Mouse (Mus musculus): ENCODE measurements around the gene Itgae. TPM values are rescaled to one million over a fixed set of nuclear protein-coding genes. Genes with fewer than 3 reads are reported as not detected.
A peak's percentile ranks its signal among the peaks of the same experiment; 100 is the strongest.

Gene Itgae
- polyA plus RNA-seq, 1 experiment from 2014 or later, result 0.24 TPM

DNA sequence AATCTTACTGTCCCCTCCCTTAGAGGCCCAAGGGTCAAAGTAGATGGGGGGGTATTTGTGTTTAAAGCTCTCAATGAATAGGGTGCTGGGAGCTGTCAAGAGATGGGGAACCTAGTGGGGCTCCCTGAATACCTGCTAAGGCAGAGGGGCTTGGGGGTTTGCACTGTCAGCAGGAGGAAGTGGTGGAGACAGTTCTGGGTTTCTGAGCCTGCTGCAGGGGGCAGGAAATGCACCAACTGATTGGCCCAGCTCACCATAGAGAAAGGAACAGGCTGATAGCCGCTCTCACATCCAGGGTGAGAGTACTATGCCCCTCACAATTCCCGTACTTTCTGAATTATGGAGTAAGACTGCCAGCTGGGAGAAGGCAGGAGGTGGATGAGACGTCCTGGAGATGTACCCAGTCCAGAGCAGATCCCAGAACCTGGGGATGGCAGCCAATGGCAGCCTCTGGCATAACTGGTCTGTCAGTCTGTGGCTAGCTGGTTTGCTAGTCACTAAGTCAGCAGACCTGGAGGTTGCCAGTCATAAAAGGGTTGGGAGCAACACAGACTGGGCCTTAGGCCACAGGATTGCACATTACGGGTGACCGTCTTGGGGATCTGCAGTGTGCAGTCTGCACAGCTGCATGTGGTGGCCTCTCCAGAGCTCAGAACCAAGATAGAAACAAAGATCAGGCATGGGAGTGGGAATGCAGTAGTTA lies 18.0 kb downstream of the Itgae start:
- no peak for ATAC-seq (ENCODE audit: low FRiP score, low TSS enrichment)
- Histone ChIP-seq H3K9me3 (ENCODE audit: low read length) (no peaks in the 10 kb centered on the region), H3K4me2 (replicated peaks; ENCODE audit: low read depth, low read length) (no peak overlapping the region), H3K36me3 (ENCODE audit: insufficient read depth, low read length) (no peaks in the 10 kb centered on the region), H3K4me3 (ENCODE audit: low read length) (no peak overlapping the region), H3K9ac (replicated peaks; ENCODE audit: low read length) (no peak overlapping the region), H3K27ac (ENCODE audit: low read length) (no peak overlapping the region), H3K4me1 (ENCODE audit: insufficient read depth, low read length) (no peaks in the 10 kb centered on the region), H3K27me3 (ENCODE audit: insufficient read depth, low read length) (no peaks in the 10 kb centered on the region)
- 74% methylated on average over 5 of the region's 5 CpGs for WGBS

DNA sequence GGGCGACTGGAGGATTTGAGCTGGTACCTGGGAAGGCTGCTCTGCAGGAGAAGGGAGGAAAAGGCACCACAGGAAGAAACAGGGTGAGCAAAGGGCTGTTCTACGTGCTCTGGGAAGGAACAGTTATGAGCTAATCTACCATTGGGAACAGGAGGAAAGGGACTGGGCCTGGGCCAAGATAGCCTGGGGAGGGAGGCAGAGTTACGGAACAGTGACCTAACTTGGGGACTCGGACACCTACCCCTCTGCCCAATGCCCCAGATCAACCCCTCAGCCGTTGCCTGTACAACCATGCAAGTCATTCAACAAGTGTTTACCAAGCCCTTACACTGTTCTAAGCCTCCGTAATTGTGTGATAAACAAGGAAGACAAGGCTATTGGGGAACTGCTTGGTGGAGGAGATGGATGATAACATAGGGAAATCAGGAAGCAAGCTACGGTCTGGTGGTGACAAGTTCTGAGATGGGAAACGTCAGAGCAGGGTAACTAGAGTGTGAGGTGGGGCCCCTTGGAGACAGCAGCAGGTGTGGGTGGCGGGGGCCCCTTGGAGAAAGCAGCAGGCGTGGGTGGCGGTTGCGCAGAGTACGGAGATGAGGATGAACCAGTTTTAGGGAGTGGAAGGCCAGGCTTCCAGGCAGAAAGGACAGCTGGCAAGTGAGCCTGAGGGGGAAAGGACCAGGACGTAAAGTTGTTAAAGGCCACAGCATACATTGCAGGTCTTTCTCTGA lies 18.7 kb downstream of the Itgae start:
- peak; percentile 15; the same call in 1 of the 2 replicates for ATAC-seq (ENCODE audit: low FRiP score, low TSS enrichment)
- no peak overlapping the region for H3K9ac ChIP-seq (replicated peaks; ENCODE audit: low read length)
- no peak overlapping the region for H3K4me2 ChIP-seq (replicated peaks; ENCODE audit: low read depth, low read length)

DNA sequence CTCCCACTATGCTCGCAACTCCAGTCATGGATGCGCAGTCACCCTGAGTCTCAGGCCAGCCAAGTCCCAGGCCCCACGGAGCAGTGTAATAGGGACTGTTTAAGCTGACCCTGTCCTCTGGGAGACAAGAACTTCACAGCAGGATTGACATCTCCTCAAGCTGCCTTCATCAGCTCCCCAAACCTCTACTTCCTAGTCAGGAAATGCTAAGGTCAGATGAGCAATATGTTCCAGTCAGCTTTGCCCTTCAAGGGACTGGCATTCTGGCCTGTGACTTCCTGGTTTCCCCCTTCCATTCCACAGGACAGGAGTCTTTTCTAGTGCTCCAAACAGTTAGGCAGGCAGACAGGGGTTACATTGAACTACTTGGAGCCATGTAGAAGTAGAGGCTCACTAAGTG lies 19.6 kb downstream of the Itgae start:
- Histone ChIP-seq H3K4me1 (ENCODE audit: insufficient read depth, low read length) (no peaks in the 10 kb centered on the region), H3K4me3 (ENCODE audit: low read length) (no peak overlapping the region), H3K9me3 (ENCODE audit: low read length) (no peaks in the 10 kb centered on the region), H3K9ac (replicated peaks; ENCODE audit: low read length) (no peak overlapping the region), H3K27ac (ENCODE audit: low read length) (no peak overlapping the region), H3K36me3 (ENCODE audit: insufficient read depth, low read length) (no peaks in the 10 kb centered on the region), H3K4me2 (replicated peaks; ENCODE audit: low read depth, low read length) (no peak overlapping the region), H3K27me3 (ENCODE audit: insufficient read depth, low read length) (no peaks in the 10 kb centered on the region)
- 80% methylated on average over 3 of the region's 3 CpGs for WGBS
- no peak for ATAC-seq (ENCODE audit: low FRiP score, low TSS enrichment)

More for the DNA sequence above, 18.7 kb downstream of the Itgae start:
- H3K27ac ChIP-seq (ENCODE audit: low read length), result no peak overlapping the region
- no peaks in the 10 kb centered on the region for H3K27me3 ChIP-seq (ENCODE audit: insufficient read depth, low read length)
- WGBS, result 75% methylated on average over 14 of the region's 14 CpGs
- H3K36me3 ChIP-seq (ENCODE audit: insufficient read depth, low read length), result no peaks in the 10 kb centered on the region
- no peak overlapping the region for H3K4me3 ChIP-seq (ENCODE audit: low read length)
- no peaks in the 10 kb centered on the region for H3K4me1 ChIP-seq (ENCODE audit: insufficient read depth, low read length)
- no peaks in the 10 kb centered on the region for H3K9me3 ChIP-seq (ENCODE audit: low read length)

DNA sequence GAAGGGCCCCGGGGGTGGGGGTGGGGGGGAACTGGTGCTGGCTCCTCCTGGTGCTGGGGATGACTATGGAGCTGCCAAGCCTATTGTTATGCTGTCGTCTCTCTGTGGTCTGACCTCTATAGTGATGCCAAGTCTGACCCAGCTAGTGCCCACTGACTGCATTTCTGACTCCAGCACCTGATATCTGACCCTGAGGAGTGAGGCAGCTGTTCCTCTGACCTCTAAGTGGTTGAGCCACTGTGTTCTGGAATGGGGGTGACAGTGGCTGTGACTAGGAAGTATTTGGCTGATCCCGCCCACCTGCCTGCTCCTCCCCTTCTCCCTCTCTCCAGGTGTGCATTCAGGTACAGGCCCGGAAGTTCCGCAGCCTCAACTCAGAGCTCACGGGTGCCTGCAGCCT lies 21.0 kb downstream of the Itgae start:
- WGBS, result 70% methylated on average over 6 of the region's 6 CpGs
- ATAC-seq (ENCODE audit: low FRiP score, low TSS enrichment), result no peak

DNA sequence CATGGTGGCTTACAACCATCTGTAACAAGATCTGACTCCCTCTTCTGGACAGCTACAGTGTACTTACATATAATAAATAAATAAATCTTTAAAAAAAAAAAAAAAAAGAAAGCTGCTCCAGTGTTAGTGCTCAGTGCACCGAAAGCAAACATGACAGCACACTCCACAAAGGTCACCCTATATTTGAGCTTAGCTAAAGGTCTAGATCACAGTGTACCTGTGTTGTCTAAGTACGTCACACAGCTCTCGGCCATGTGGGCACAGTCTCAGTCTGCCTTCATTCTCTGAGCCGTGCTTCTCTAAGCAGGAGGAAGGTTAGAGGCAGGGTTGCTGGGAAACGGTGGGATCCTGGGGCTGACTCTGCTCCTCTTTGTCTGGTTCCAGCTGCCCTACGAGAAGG lies 36.1 kb downstream of the Itgae start:
- Histone ChIP-seq H3K9ac (replicated peaks; ENCODE audit: low read length) (no peak overlapping the region), H3K27ac (ENCODE audit: low read length) (no peak overlapping the region), H3K4me1 (ENCODE audit: insufficient read depth, low read length) (no peaks in the 10 kb centered on the region), H3K9me3 (ENCODE audit: low read length) (no peaks in the 10 kb centered on the region), H3K27me3 (ENCODE audit: insufficient read depth, low read length) (no peaks in the 10 kb centered on the region), H3K4me2 (replicated peaks; ENCODE audit: low read depth, low read length) (no peak overlapping the region), H3K4me3 (ENCODE audit: low read length) (no peak overlapping the region), H3K36me3 (ENCODE audit: insufficient read depth, low read length) (peaks cover 17% of the 10 kb centered on the region; the same call in 1 of the 2 replicates)
- ATAC-seq (ENCODE audit: low FRiP score, low TSS enrichment), result no peak
- 95% methylated on average over 6 of the region's 6 CpGs for WGBS

More for the DNA sequence above, 21.0 kb downstream of the Itgae start:
- no peaks in the 10 kb centered on the region for H3K36me3 ChIP-seq (ENCODE audit: insufficient read depth, low read length)
- no peak overlapping the region for H3K4me2 ChIP-seq (replicated peaks; ENCODE audit: low read depth, low read length)
- no peaks in the 10 kb centered on the region for H3K9me3 ChIP-seq (ENCODE audit: low read length)
- no peaks in the 10 kb centered on the region for H3K27me3 ChIP-seq (ENCODE audit: insufficient read depth, low read length)
- H3K27ac ChIP-seq (ENCODE audit: low read length), result no peak overlapping the region
- no peak overlapping the region for H3K4me3 ChIP-seq (ENCODE audit: low read length)
- H3K9ac ChIP-seq (replicated peaks; ENCODE audit: low read length), result no peak overlapping the region
- no peaks in the 10 kb centered on the region for H3K4me1 ChIP-seq (ENCODE audit: insufficient read depth, low read length)

DNA sequence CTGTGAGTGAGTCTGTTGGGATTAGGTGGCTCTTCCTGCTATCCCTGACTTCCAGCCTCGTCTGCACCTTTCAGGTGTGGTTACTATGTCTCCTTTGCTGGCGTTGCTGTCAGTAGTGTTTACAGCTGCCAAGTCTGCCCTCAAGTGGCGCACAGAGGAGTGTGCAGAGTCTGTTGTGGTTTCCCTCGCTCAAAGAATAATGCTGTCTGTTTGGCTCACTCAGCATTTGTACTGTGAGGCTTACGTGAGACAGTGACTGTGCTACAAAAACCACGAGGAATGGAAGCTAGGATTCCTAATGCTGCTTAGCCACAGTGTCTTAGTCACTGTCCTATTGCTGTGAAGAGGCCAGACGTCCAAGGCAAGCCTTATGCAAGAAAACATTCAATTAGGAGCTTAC lies 40.6 kb downstream of the Itgae start:
- no peak overlapping the region for H3K4me3 ChIP-seq (ENCODE audit: low read length)
- peaks cover 18% of the 10 kb centered on the region for H3K4me1 ChIP-seq (ENCODE audit: insufficient read depth, low read length)
- no peak overlapping the region for H3K27ac ChIP-seq (ENCODE audit: low read length)
- H3K4me2 ChIP-seq (replicated peaks; ENCODE audit: low read depth, low read length), result no peak overlapping the region
- H3K27me3 ChIP-seq (ENCODE audit: insufficient read depth, low read length), result no peaks in the 10 kb centered on the region
- ATAC-seq (ENCODE audit: low FRiP score, low TSS enrichment), result no peak
- H3K9me3 ChIP-seq (ENCODE audit: low read length), result no peaks in the 10 kb centered on the region
- WGBS, result 78% methylated on average over 7 of the region's 7 CpGs
- no peak overlapping the region for H3K9ac ChIP-seq (replicated peaks; ENCODE audit: low read length)
- peaks cover 34% of the 10 kb centered on the region for H3K36me3 ChIP-seq (ENCODE audit: insufficient read depth, low read length)

DNA sequence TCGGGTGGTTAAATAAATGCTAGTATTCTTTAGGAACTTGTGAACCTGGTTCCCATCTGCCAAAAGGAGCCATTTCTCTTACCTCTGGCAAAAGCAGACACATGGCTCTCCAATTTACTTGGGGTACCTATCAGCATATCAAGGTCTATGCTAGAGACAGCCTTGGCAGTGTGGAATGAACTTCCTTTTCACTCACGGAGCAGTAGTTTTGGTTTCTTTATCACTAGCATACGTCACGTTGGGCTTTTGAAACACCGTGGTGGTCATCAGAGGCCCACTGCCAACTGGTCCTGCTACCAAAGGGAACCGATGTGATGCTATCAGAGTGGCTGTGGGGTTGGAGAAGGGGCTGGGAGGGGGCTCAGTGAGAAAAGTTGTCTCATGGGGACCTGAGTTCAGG lies 42.6 kb downstream of the Itgae start:
- Histone ChIP-seq H3K27me3 (ENCODE audit: insufficient read depth, low read length) (no peaks in the 10 kb centered on the region), H3K9me3 (ENCODE audit: low read length) (no peaks in the 10 kb centered on the region), H3K4me2 (replicated peaks; ENCODE audit: low read depth, low read length) (no peak overlapping the region), H3K36me3 (ENCODE audit: insufficient read depth, low read length) (peaks cover 34% of the 10 kb centered on the region), H3K27ac (ENCODE audit: low read length) (no peak overlapping the region), H3K9ac (replicated peaks; ENCODE audit: low read length) (no peak overlapping the region), H3K4me1 (ENCODE audit: insufficient read depth, low read length) (peaks cover 32% of the 10 kb centered on the region), H3K4me3 (ENCODE audit: low read length) (no peak overlapping the region)
- no peak for ATAC-seq (ENCODE audit: low FRiP score, low TSS enrichment)
- 95% methylated on average over 6 of the region's 6 CpGs for WGBS

DNA sequence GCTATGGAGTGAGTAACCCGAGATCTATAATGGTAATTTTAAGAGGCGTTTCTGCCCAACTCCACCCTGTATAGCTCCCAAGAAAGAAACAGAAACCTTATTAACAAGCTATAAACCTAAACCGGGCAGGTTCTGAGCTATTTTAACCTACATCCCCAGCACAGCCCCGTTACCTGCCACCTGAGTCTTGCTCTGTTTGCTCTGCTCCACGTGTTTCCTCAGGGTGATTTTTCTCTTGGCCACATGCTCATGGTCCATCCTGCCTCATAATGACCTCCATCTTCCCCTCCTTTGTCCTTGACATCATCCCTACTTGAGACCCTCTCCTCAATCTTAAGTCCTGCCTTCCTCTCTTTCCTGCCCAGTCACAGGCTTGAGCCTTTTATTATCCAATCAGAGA lies 43.8 kb downstream of the Itgae start:
- 76% methylated on average over 5 of the region's 5 CpGs for WGBS
- Histone ChIP-seq H3K27me3 (ENCODE audit: insufficient read depth, low read length) (no peaks in the 10 kb centered on the region), H3K9ac (replicated peaks; ENCODE audit: low read length) (0 out of 2 replicates have a peak overlapping the region, but pooled peaks have one; percentile 3), H3K9me3 (ENCODE audit: low read length) (no peaks in the 10 kb centered on the region), H3K4me3 (ENCODE audit: low read length) (no peak overlapping the region; the same call in 1 of the 2 replicates), H3K27ac (ENCODE audit: low read length) (no peak overlapping the region), H3K4me2 (replicated peaks; ENCODE audit: low read depth, low read length) (peak overlapping the region; percentile 26), H3K4me1 (ENCODE audit: insufficient read depth, low read length) (peaks cover 32% of the 10 kb centered on the region), H3K36me3 (ENCODE audit: insufficient read depth, low read length) (peaks cover 34% of the 10 kb centered on the region)
- ATAC-seq (ENCODE audit: low FRiP score, low TSS enrichment), result no peak

DNA sequence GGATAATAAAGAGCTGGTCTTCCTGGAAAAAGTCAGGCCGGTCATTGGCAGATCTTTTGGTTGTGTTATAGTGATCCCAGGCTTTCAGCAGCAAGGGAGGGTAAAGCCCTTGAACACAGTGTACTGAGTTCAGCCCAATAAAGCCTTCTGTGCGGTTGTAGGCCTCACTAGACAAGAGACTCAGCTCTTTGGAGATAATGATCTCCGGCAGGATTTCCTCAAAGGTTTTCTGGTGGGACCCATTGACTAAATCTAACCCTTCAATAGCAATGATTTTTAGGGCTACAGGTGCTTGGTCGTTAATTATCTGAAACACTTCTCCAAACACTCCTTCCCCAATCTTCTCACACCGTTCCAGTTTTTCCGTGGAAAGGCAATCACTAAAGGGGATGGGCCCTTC lies 46.2 kb downstream of the Itgae start:
- H3K27me3 ChIP-seq (ENCODE audit: insufficient read depth, low read length), result no peaks in the 10 kb centered on the region
- 55% methylated on average over 6 of the region's 6 CpGs for WGBS
- no peak overlapping the region for H3K27ac ChIP-seq (ENCODE audit: low read length)
- peak overlapping the region; percentile 67 for H3K4me2 ChIP-seq (replicated peaks; ENCODE audit: low read depth, low read length)
- peak overlapping the region; percentile 70 for H3K9ac ChIP-seq (replicated peaks; ENCODE audit: low read length)
- H3K4me3 ChIP-seq (ENCODE audit: low read length), result peak overlapping the region; percentile 91
- no peak for ATAC-seq (ENCODE audit: low FRiP score, low TSS enrichment)
- H3K4me1 ChIP-seq (ENCODE audit: insufficient read depth, low read length), result peaks cover 32% of the 10 kb centered on the region
- peaks cover 24% of the 10 kb centered on the region for H3K36me3 ChIP-seq (ENCODE audit: insufficient read depth, low read length)
- H3K9me3 ChIP-seq (ENCODE audit: low read length), result no peaks in the 10 kb centered on the region

DNA sequence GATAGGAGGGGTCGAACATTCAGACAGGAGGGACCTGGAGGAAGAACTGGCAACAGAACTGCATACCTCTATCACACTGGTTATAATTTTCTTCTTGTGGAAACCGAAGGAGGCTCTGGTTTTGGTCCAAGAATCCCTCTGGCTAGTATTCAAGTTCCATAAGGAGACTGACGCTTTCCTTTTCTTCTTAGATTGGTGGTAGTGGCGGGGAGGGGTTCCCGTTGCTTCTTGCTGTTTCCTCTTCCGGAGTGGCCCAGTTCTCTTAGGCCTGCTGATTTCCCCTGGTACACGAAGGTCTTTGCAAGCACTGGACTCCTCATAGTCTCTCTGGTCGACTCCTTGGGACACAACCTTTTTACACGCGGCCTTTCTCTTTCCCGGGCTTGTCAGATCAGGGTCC lies 46.7 kb downstream of the Itgae start:
- Histone ChIP-seq H3K9ac (replicated peaks; ENCODE audit: low read length) (peak overlapping the region; percentile 70), H3K4me2 (replicated peaks; ENCODE audit: low read depth, low read length) (peak overlapping the region; percentile 67), H3K27me3 (ENCODE audit: insufficient read depth, low read length) (no peaks in the 10 kb centered on the region), H3K4me3 (ENCODE audit: low read length) (peak overlapping the region; percentile 91), H3K36me3 (ENCODE audit: insufficient read depth, low read length) (peaks cover 24% of the 10 kb centered on the region), H3K9me3 (ENCODE audit: low read length) (no peaks in the 10 kb centered on the region), H3K4me1 (ENCODE audit: insufficient read depth, low read length) (peaks cover 32% of the 10 kb centered on the region), H3K27ac (ENCODE audit: low read length) (no peak overlapping the region)
- WGBS, result 22% methylated on average over 11 of the region's 11 CpGs
- ATAC-seq (ENCODE audit: low FRiP score, low TSS enrichment), result 0 out of 2 replicates have a peak, but pooled peaks have one; percentile 21
